Mouse (Mus musculus) stomach, embryonic 16.5 days (tissue): ENCODE data around the gene Grb2. TPM values are rescaled to one million over a fixed set of nuclear protein-coding genes. Genes with fewer than 3 reads are reported as not detected.
"Not testable (repeated sequence)": the region's sequence is repeated elsewhere in the genome, so short reads cannot be mapped to it uniquely, and the experiment has no call there.

ENCODE experiments used
- ATAC-seq: fragments of 200-750 bp; cut with Nextera tagmentation; 2 replicates; pipeline ENCODE4 v1.8.0; 2017; ENCODE audit warnings: moderate number of reproducible peaks, moderate TSS enrichment; ENCODE audit not compliant: insufficient read depth, low FRiP score
- H3K27ac ChIP-seq: fragments of 300-500 bp; sonication (generic); 2 replicates; pipeline ENCODE4 v1.5.1; 2014; ENCODE audit warnings: low read length
- H3K27me3 ChIP-seq: fragments of 300-500 bp; sonication (generic); 2 replicates; pipeline ENCODE4 v1.6.1; 2014; ENCODE audit warnings: low read length, control low read depth, mixed read lengths; ENCODE audit not compliant: control insufficient read depth, insufficient read depth
- H3K36me3 ChIP-seq: fragments of 300-500 bp; sonication (generic); 2 replicates; pipeline ENCODE4 v1.6.1; 2014; ENCODE audit warnings: low read length; ENCODE audit not compliant: control insufficient read depth, insufficient read depth
- H3K4me1 ChIP-seq: fragments of 300-500 bp; sonication (generic); 2 replicates; pipeline ENCODE4 v1.6.1; 2014; ENCODE audit warnings: low read length, control low read depth, mixed read lengths; ENCODE audit not compliant: control insufficient read depth, insufficient read depth
- H3K4me2 ChIP-seq: fragments of 300-500 bp; sonication (generic); 2 replicates; pipeline ENCODE4 v1.6.1; 2014; ENCODE audit warnings: low read depth, low read length, mixed read lengths
- H3K4me3 ChIP-seq: fragments of 300-500 bp; sonication (generic); replicated peaks from 2 replicates; pipeline ENCODE4 v1.5.1; 2014; ENCODE audit warnings: mild to moderate bottlenecking, low read length
- H3K9ac ChIP-seq: fragments of 300-500 bp; sonication (generic); 2 replicates; pipeline ENCODE4 v1.6.1; 2014; ENCODE audit warnings: low read length
- H3K9me3 ChIP-seq: fragments of 300-500 bp; sonication (generic); replicated peaks from 2 replicates; pipeline ENCODE4 v1.6.1; 2016; ENCODE audit warnings: low read length, control low read depth; ENCODE audit not compliant: control insufficient read depth
- WGBS: fragments of 180-500 bp; shearing (Covaris S2); extraction: QIAGEN DNeasy Blood & Tissue Kit; methylation state at CpG from one replicate; pipeline ENCODE4 v1.1.7; 2014; 5-methylcytosine and 5-hydroxymethylcytosine counted together
- polyA plus RNA-seq: library from polyadenylated mRNA; unstranded; fragments of >200 nt; fragmentation: Nextera tagmentation; extraction: Ambion mirVana; gene quantifications from 2 replicates; pipeline ENCODE4 v1.2.1, GENCODE M21; 2015

Grb2 gene
- polyA plus RNA-seq, 1 experiment from 2014 or later: 79.6 TPM

DNA sequence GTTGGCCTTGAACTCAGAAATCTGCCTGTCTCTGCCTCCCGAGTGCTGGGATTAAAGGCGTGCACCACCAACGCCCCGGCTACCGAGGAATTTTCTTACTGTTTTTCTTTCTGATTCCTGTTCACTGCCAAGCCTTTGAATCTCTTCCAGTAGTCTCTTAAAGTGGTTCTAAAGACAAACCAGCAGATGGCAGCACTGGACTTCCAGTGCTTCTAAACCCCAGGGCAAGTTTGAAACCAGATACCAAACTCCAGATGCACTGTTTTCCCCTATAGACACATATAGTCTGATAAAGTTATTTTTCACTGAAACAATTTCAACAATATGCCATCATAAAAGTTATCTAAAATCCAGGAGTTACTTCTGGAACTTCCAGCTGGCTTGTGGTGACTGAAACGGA is 60.9 kb downstream of the Grb2 start:
- no peak for ATAC-seq
- Histone ChIP-seq H3K9ac (no peak overlapping the region), H3K4me2 (no peak overlapping the region), H3K4me3 (no peak overlapping the region), H3K36me3 (no peaks in the 10 kb centered on the region), H3K4me1 (no peaks in the 10 kb centered on the region), H3K27ac (no peak overlapping the region), H3K9me3 (no peaks in the 10 kb centered on the region), H3K27me3 (no peaks in the 10 kb centered on the region)
- WGBS: 51% methylated on average over 6 of the region's 6 CpGs

- no peaks in the 10 kb centered on the region for H3K36me3 ChIP-seq
- 87% methylated on average over 9 of the region's 9 CpGs for WGBS
- no peak overlapping the region for H3K9ac ChIP-seq
- no peak overlapping the region for H3K4me2 ChIP-seq
- H3K27me3 ChIP-seq: no peaks in the 10 kb centered on the region
- ATAC-seq: no peak
- no peaks in the 10 kb centered on the region for H3K4me1 ChIP-seq
- no peaks in the 10 kb centered on the region for H3K9me3 ChIP-seq
- H3K4me3 ChIP-seq: no peak overlapping the region
- H3K27ac ChIP-seq: no peak overlapping the region
Measured at GRCm38 (mm10) chr11:115646439-115646838, 62.0 kb downstream of the Grb2 start.

DNA sequence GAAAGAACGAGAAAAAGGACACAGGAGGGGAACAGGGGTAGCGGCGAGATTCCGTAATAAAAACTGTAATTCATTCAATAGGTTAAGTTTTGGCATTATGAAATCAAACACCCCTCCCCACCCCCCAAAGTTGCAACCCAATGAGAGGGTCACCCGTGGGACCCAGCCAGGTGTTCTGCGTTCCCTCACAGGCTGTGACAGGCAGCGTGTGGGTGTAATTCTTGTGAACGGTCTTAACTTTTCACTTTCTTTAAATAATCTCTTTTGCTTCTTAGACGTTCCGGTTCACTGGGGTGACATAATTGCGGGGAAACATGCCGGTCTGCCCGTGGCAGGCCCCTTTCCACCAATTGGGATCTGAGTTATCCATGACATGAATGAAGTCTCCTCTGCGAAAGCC is 62.9 kb downstream of the Grb2 start:
- H3K27me3 ChIP-seq, H3K9ac ChIP-seq, H3K4me3 ChIP-seq, ATAC-seq, H3K9me3 ChIP-seq, H3K4me1 ChIP-seq, H3K36me3 ChIP-seq, H3K4me2 ChIP-seq, H3K27ac ChIP-seq: not testable (repeated sequence)
- WGBS: 64% methylated on average over 14 of the region's 14 CpGs

DNA sequence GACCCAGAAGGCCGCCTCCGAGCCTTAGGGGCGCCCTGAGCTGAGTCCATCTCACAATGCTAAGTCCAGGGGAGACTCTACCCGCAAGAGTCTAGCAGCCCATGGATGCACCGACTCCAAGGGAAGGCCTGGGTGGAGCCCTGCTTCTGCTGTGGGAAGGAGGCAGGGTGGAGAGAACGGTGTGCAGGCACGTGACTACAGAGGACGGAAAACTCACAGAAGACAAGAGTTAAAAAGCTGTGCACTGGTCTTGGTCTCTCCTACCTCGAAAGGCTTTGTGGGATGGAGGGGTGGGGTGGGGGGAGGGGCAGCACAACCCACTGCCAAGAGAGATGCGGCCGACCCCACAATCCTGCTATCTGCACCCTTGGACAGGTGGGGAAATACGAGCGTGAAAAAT is 64.1 kb downstream of the Grb2 start:
- H3K9me3 ChIP-seq: no peaks in the 10 kb centered on the region
- no peaks in the 10 kb centered on the region for H3K36me3 ChIP-seq
- WGBS: 84% methylated on average over 13 of the region's 13 CpGs

GRCm38 (mm10) chr11:115643265-115643664 is 65.1 kb downstream of the Grb2 start:
- no peak overlapping the region for H3K27ac ChIP-seq
- H3K9ac ChIP-seq: no peak overlapping the region
- WGBS: 66% methylated on average over 10 of the region's 10 CpGs
- H3K4me1 ChIP-seq: no peaks in the 10 kb centered on the region
- no peak for ATAC-seq
- H3K4me3 ChIP-seq: no peak overlapping the region
- no peaks in the 10 kb centered on the region for H3K36me3 ChIP-seq
- no peaks in the 10 kb centered on the region for H3K27me3 ChIP-seq
- no peak overlapping the region for H3K4me2 ChIP-seq
- no peaks in the 10 kb centered on the region for H3K9me3 ChIP-seq

More for the DNA sequence above, 64.1 kb downstream of the Grb2 start:
- no peak overlapping the region for H3K4me2 ChIP-seq
- no peaks in the 10 kb centered on the region for H3K4me1 ChIP-seq
- no peak overlapping the region for H3K9ac ChIP-seq
- no peak overlapping the region for H3K27ac ChIP-seq
- no peak overlapping the region for H3K4me3 ChIP-seq
- no peaks in the 10 kb centered on the region for H3K27me3 ChIP-seq
- ATAC-seq: no peak

GRCm38 (mm10) chr11:115642705-115643104 is 65.7 kb downstream of the Grb2 start:
- no peaks in the 10 kb centered on the region for H3K36me3 ChIP-seq
- 94% methylated on average over 2 of the region's 2 CpGs for WGBS

GRCm38 (mm10) chr11:115641664-115642036 is 66.7 kb downstream of the Grb2 start:
- H3K4me1 ChIP-seq: no peaks in the 10 kb centered on the region
- H3K4me3 ChIP-seq: no peak overlapping the region
- no peak overlapping the region for H3K27ac ChIP-seq
- no peak for ATAC-seq
- no peaks in the 10 kb centered on the region for H3K27me3 ChIP-seq
- H3K9me3 ChIP-seq: no peaks in the 10 kb centered on the region
- H3K4me2 ChIP-seq: no peak overlapping the region
- H3K9ac ChIP-seq: no peak overlapping the region
- H3K36me3 ChIP-seq: no peaks in the 10 kb centered on the region
- 88% methylated on average over 4 of the region's 4 CpGs for WGBS

More at GRCm38 (mm10) chr11:115642705-115643104, 65.7 kb downstream of the Grb2 start:
- no peak overlapping the region for H3K9ac ChIP-seq
- ATAC-seq: no peak
- H3K9me3 ChIP-seq: no peaks in the 10 kb centered on the region
- no peak overlapping the region for H3K27ac ChIP-seq
- H3K4me3 ChIP-seq: no peak overlapping the region
- no peaks in the 10 kb centered on the region for H3K27me3 ChIP-seq
- no peaks in the 10 kb centered on the region for H3K4me1 ChIP-seq
- no peak overlapping the region for H3K4me2 ChIP-seq

- Histone ChIP-seq H3K4me2 (no peak overlapping the region), H3K4me3 (no peak overlapping the region), H3K4me1 (no peaks in the 10 kb centered on the region), H3K36me3 (no peaks in the 10 kb centered on the region), H3K27me3 (no peaks in the 10 kb centered on the region), H3K9ac (no peak overlapping the region), H3K9me3 (no peaks in the 10 kb centered on the region), H3K27ac (no peak overlapping the region)
- WGBS: 45% methylated on average over 14 of the region's 14 CpGs
- no peak for ATAC-seq
Measured at GRCm38 (mm10) chr11:115640978-115641663, 67.3 kb downstream of the Grb2 start.

GRCm38 (mm10) chr11:115640311-115640828 is 68.0 kb downstream of the Grb2 start:
- Histone ChIP-seq H3K4me2 (no peak overlapping the region), H3K9ac (no peak overlapping the region), H3K27ac (no peak overlapping the region), H3K4me1 (no peaks in the 10 kb centered on the region), H3K36me3 (no peaks in the 10 kb centered on the region), H3K27me3 (no peaks in the 10 kb centered on the region), H3K4me3 (no peak overlapping the region), H3K9me3 (no peaks in the 10 kb centered on the region)
- WGBS: 80% methylated on average over 3 of the region's 4 CpGs
- ATAC-seq: no peak
